Mouse (Mus musculus): ENCODE measurements around the gene Il23a. TPM values are rescaled to one million over a fixed set of nuclear protein-coding genes. Genes with fewer than 3 reads are reported as not detected.
"Not testable (repeated sequence)": the region's sequence is repeated elsewhere in the genome, so short reads cannot be mapped to it uniquely, and the experiment has no call there.

Il23a gene
- polyA plus RNA-seq, 1 experiment from 2014 or later, result 0.46 TPM

- no peaks in the 10 kb centered on the region for H3K36me3 ChIP-seq
- under 1% methylated on average over 9 of the region's 9 CpGs for WGBS
- no peaks in the 10 kb centered on the region for H3K9me3 ChIP-seq
- peak overlapping the region; percentile 61 for H3K9ac ChIP-seq
- H3K4me2 ChIP-seq, result peak overlapping the region; percentile 72
- no peaks in the 10 kb centered on the region for H3K27me3 ChIP-seq (replicated peaks)
- peak overlapping the region; percentile 98 for H3K27ac ChIP-seq
- peak overlapping the region; percentile 64 for H3K4me3 ChIP-seq (replicated peaks)
- peak; percentile 52 for ATAC-seq (ENCODE audit: insufficient read depth, low FRiP score, low read depth)
- H3K4me1 ChIP-seq, result peaks cover 14% of the 10 kb centered on the region
Measured at GRCm38 (mm10) chr10:128302785-128303125, 4.2 kb upstream of the Il23a start.

GRCm38 (mm10) chr10:128302357-128302756, 3.8 kb upstream of the Il23a start:
- no peak for ATAC-seq (ENCODE audit: insufficient read depth, low FRiP score, low read depth)
- Histone ChIP-seq H3K9ac (peak overlapping the region; percentile 61; the same call in 1 of the 2 replicates), H3K27me3 (replicated peaks) (no peaks in the 10 kb centered on the region), H3K4me1 (peaks cover 14% of the 10 kb centered on the region), H3K36me3 (no peaks in the 10 kb centered on the region), H3K9me3 (no peaks in the 10 kb centered on the region), H3K4me2 (peak overlapping the region; percentile 72), H3K27ac (peak overlapping the region; percentile 98), H3K4me3 (replicated peaks) (peak overlapping the region; percentile 64)
- WGBS, result 26% methylated on average over 3 of the region's 3 CpGs

GRCm38 (mm10) chr10:128298243-128298642, 309 bp downstream of the Il23a start:
- Histone ChIP-seq H3K36me3 (no peaks in the 10 kb centered on the region), H3K9ac (no peak overlapping the region), H3K4me1 (peaks cover 5% of the 10 kb centered on the region; the same call in 1 of the 2 replicates), H3K27ac (no peak overlapping the region), H3K27me3 (replicated peaks) (no peaks in the 10 kb centered on the region), H3K4me3 (replicated peaks) (no peak overlapping the region), H3K9me3 (no peaks in the 10 kb centered on the region), H3K4me2 (no peak overlapping the region)
- no peak for ATAC-seq (ENCODE audit: insufficient read depth, low FRiP score, low read depth)
- 65% methylated on average over 6 of the region's 6 CpGs for WGBS

GRCm38 (mm10) chr10:128297622-128298021, 930 bp downstream of the Il23a start:
- Histone ChIP-seq H3K27ac (no peak overlapping the region), H3K4me2 (no peak overlapping the region), H3K27me3 (replicated peaks) (no peaks in the 10 kb centered on the region), H3K9me3 (no peaks in the 10 kb centered on the region), H3K4me3 (replicated peaks) (no peak overlapping the region), H3K9ac (no peak overlapping the region), H3K4me1 (peaks cover 5% of the 10 kb centered on the region; the same call in 1 of the 2 replicates), H3K36me3 (no peaks in the 10 kb centered on the region)
- peak; percentile 27; the same call in 1 of the 2 replicates for ATAC-seq (ENCODE audit: insufficient read depth, low FRiP score, low read depth)
- 56% methylated on average over 11 of the region's 11 CpGs for WGBS

GRCm38 (mm10) chr10:128297221-128297620, 1.3 kb downstream of the Il23a start:
- no peak overlapping the region for H3K27ac ChIP-seq
- no peaks in the 10 kb centered on the region for H3K27me3 ChIP-seq (replicated peaks)
- peaks cover under 1% of the 10 kb centered on the region; the same call in 1 of the 2 replicates for H3K4me1 ChIP-seq
- no peaks in the 10 kb centered on the region for H3K9me3 ChIP-seq
- H3K4me2 ChIP-seq, result no peak overlapping the region
- 67% methylated on average over 4 of the region's 4 CpGs for WGBS
- H3K4me3 ChIP-seq (replicated peaks), result no peak overlapping the region
- H3K9ac ChIP-seq, result no peak overlapping the region
- no peak for ATAC-seq (ENCODE audit: insufficient read depth, low FRiP score, low read depth)
- H3K36me3 ChIP-seq, result peaks cover 2% of the 10 kb centered on the region; the same call in 1 of the 2 replicates

- Histone ChIP-seq H3K27me3 (replicated peaks) (no peaks in the 10 kb centered on the region), H3K36me3 (peaks cover 7% of the 10 kb centered on the region; the same call in 1 of the 2 replicates), H3K9me3 (no peaks in the 10 kb centered on the region), H3K4me1 (no peaks in the 10 kb centered on the region), H3K27ac (no peak overlapping the region; the same call in 1 of the 2 replicates), H3K9ac (no peak overlapping the region), H3K4me2 (no peak overlapping the region), H3K4me3 (replicated peaks) (no peak overlapping the region)
- no peak for ATAC-seq (ENCODE audit: insufficient read depth, low FRiP score, low read depth)
- 64% methylated on average over 13 of the region's 13 CpGs for WGBS
Measured at GRCm38 (mm10) chr10:128296370-128297090, 2.0 kb downstream of the Il23a start.

- ATAC-seq (ENCODE audit: insufficient read depth, low FRiP score, low read depth); H3K27me3 ChIP-seq (replicated peaks); H3K4me3 ChIP-seq (replicated peaks); H3K27ac ChIP-seq; H3K4me1 ChIP-seq; H3K9ac ChIP-seq; H3K4me2 ChIP-seq; H3K9me3 ChIP-seq: not testable (repeated sequence)
- 67% methylated on average over 1 of the region's 1 CpGs for WGBS
- peaks cover 13% of the 10 kb centered on the region for H3K36me3 ChIP-seq
Measured at GRCm38 (mm10) chr10:128290594-128290993, 8.0 kb downstream of the Il23a start.

- Histone ChIP-seq H3K4me3 (replicated peaks) (no peak overlapping the region), H3K9ac (no peak overlapping the region), H3K27me3 (replicated peaks) (no peaks in the 10 kb centered on the region), H3K4me2 (no peak overlapping the region), H3K36me3 (peaks cover 23% of the 10 kb centered on the region), H3K4me1 (no peaks in the 10 kb centered on the region), H3K9me3 (no peaks in the 10 kb centered on the region), H3K27ac (no peak overlapping the region)
- WGBS, result 63% methylated on average over 31 of the region's 31 CpGs
- no peak for ATAC-seq (ENCODE audit: insufficient read depth, low FRiP score, low read depth)
Measured at GRCm38 (mm10) chr10:128283604-128284579, 14.7 kb downstream of the Il23a start.

- no peak overlapping the region for H3K4me2 ChIP-seq
- H3K27me3 ChIP-seq (replicated peaks), result no peaks in the 10 kb centered on the region
- H3K4me1 ChIP-seq, result no peaks in the 10 kb centered on the region
- peaks cover 28% of the 10 kb centered on the region for H3K36me3 ChIP-seq
- no peak overlapping the region for H3K9ac ChIP-seq
- H3K9me3 ChIP-seq, result no peaks in the 10 kb centered on the region
- no peak overlapping the region for H3K27ac ChIP-seq
- H3K4me3 ChIP-seq (replicated peaks), result no peak overlapping the region
- 86% methylated on average over 20 of the region's 20 CpGs for WGBS
- no peak for ATAC-seq (ENCODE audit: insufficient read depth, low FRiP score, low read depth)
Measured at GRCm38 (mm10) chr10:128282886-128283450, 15.6 kb downstream of the Il23a start.

- H3K27ac ChIP-seq, result no peak overlapping the region
- WGBS, result 90% methylated on average over 14 of the region's 14 CpGs
- no peak overlapping the region for H3K9ac ChIP-seq
- no peak overlapping the region for H3K4me3 ChIP-seq (replicated peaks)
- H3K4me2 ChIP-seq, result no peak overlapping the region
- peaks cover 32% of the 10 kb centered on the region for H3K36me3 ChIP-seq
- H3K4me1 ChIP-seq, result no peaks in the 10 kb centered on the region
- ATAC-seq (ENCODE audit: insufficient read depth, low FRiP score, low read depth), result no peak
- no peaks in the 10 kb centered on the region for H3K9me3 ChIP-seq
- H3K27me3 ChIP-seq (replicated peaks), result no peaks in the 10 kb centered on the region
Measured at GRCm38 (mm10) chr10:128281682-128282081, 16.9 kb downstream of the Il23a start.

GRCm38 (mm10) chr10:128280943-128281342, 17.6 kb downstream of the Il23a start:
- Histone ChIP-seq H3K27ac (no peak overlapping the region), H3K27me3 (replicated peaks) (no peaks in the 10 kb centered on the region), H3K4me2 (no peak overlapping the region), H3K36me3 (peaks cover 33% of the 10 kb centered on the region), H3K4me1 (no peaks in the 10 kb centered on the region), H3K9me3 (no peaks in the 10 kb centered on the region), H3K9ac (no peak overlapping the region), H3K4me3 (replicated peaks) (no peak overlapping the region)
- no peak for ATAC-seq (ENCODE audit: insufficient read depth, low FRiP score, low read depth)
- WGBS, result 78% methylated on average over 6 of the region's 6 CpGs

Data from stomach, embryonic 15.5 days (tissue).